Mouse (Mus musculus) ES-E14 (cell line): Measurements from ENCODE around the gene Hc. TPM values are rescaled to one million over a fixed set of nuclear protein-coding genes. Genes with fewer than 3 reads are reported as not detected.

Source experiments
- DNase-seq: peaks from one replicate; pipeline ENCODE4 v3.0.0-alpha.2; 2013; ENCODE audit warnings: low read depth, low spot score
- H3K27ac ChIP-seq: 2 replicates; pipeline ENCODE4 v1.5.1; 2012; ENCODE audit warnings: low read depth, mild to moderate bottlenecking, low read length, moderate library complexity, mixed read lengths; ENCODE audit not compliant: poor library complexity, insufficient read depth, severe bottlenecking
- H3K36me3 ChIP-seq: 2 replicates; pipeline ENCODE4 v1.6.1; 2012; ENCODE audit warnings: mild to moderate bottlenecking, low read length, moderate library complexity, mixed read lengths; ENCODE audit not compliant: control insufficient read depth, poor library complexity, insufficient read depth, severe bottlenecking
- H3K4me1 ChIP-seq, 2 experiments: fragments of 150-350 bp in 1 of 2; sonication (generic) in 1 of 2; 2 replicates each; pipeline ENCODE4 v1.6.1; 2012; ENCODE audit warnings: low read length in 2 of 2, mild to moderate bottlenecking in 1 of 2, mixed read lengths in 1 of 2; ENCODE audit not compliant: control insufficient read depth in 2 of 2, insufficient read depth in 2 of 2, poor library complexity in 1 of 2
- H3K4me3 ChIP-seq, 2 experiments: fragments of 150-350 bp in 1 of 2; sonication (generic) in 1 of 2; 2 replicates each; pipeline ENCODE4 v1.5.1; 2012; ENCODE audit warnings: low read length in 2 of 2, low read depth in 1 of 2, mild to moderate bottlenecking in 1 of 2, mixed read lengths in 1 of 2; ENCODE audit not compliant: insufficient read depth in 1 of 2, poor library complexity in 1 of 2, severe bottlenecking in 1 of 2
- H3K9ac ChIP-seq: 2 replicates; pipeline ENCODE4 v1.6.1; 2012; ENCODE audit warnings: low read depth, mild to moderate bottlenecking, low read length, mixed read lengths; ENCODE audit not compliant: poor library complexity, insufficient read depth, severe bottlenecking
- H3K9me3 ChIP-seq: fragments of 150-350 bp; sonication (generic); 2 replicates; pipeline ENCODE4 v1.6.1; 2012; ENCODE audit warnings: low read depth, mild to moderate bottlenecking, low read length; ENCODE audit not compliant: control insufficient read depth, insufficient read depth
- CHD2 ChIP-seq: IDR thresholded peaks from 2 replicates; pipeline ENCODE4 v1.6.1; 2014; ENCODE audit warnings: mild to moderate bottlenecking, low read depth, low read length, inconsistent platforms
- HCFC1 ChIP-seq: IDR thresholded peaks from 2 replicates; pipeline ENCODE4 v1.6.1; 2012; ENCODE audit warnings: low read length, inconsistent platforms, borderline replicate concordance; ENCODE audit not compliant: insufficient read depth
- MAFK ChIP-seq: IDR thresholded peaks from 2 replicates; pipeline ENCODE4 v1.6.1; 2014; ENCODE audit warnings: mild to moderate bottlenecking, low read depth, low read length, inconsistent platforms; ENCODE audit not compliant: insufficient read depth
- ZC3H11A ChIP-seq: IDR thresholded peaks from 2 replicates; pipeline ENCODE4 v1.6.1; 2012; ENCODE audit warnings: low read depth, mild to moderate bottlenecking, inconsistent platforms, low read length, borderline replicate concordance
- ZNF384 ChIP-seq: IDR thresholded peaks from 2 replicates; pipeline ENCODE4 v1.6.1; 2012; ENCODE audit warnings: low read depth, low read length, inconsistent platforms
- in situ Hi-C, 2 experiments: fragments of 600-800 bp; cut with MboI; formaldehyde crosslinking; loops; one replicate each; pipeline ENCODE4 v1.15.1; 2025; ENCODE audit warnings: low sequenced_read_pairs in 2 of 2, inconsistent platforms in 1 of 2; ENCODE audit not compliant: unreplicated experiment in 2 of 2
- total RNA-seq: library from RNA; depleted of rRNA; stranded (reverse); fragments of 300-350 nt; gene quantifications from 2 replicates; pipeline ENCODE4 v1.2.3, GENCODE M21; 2012

The Hc gene
- total RNA-seq, 1 experiment = 0.45 TPM

- H3K9ac ChIP-seq = no peak overlapping the region
- H3K4me1 ChIP-seq = peaks cover 10 to 45% of the 10 kb centered on the region in 2 experiments
- H3K27ac ChIP-seq = no peak overlapping the region; the same call in 1 of the 2 replicates
- in situ Hi-C loops = no loop called here
- H3K4me3 ChIP-seq = no peak overlapping the region
- H3K9me3 ChIP-seq = no peaks in the 10 kb centered on the region
- no peak for DNase-seq
- H3K36me3 ChIP-seq = no peaks in the 10 kb centered on the region
- TF ChIP-seq MAFK (no peak), ZC3H11A (no peak), CHD2 (no peak), ZNF384 (no peak), HCFC1 (no peak)
Observed at GRCm38 (mm10) chr2:34946046-34946445, 115.2 kb downstream of the Hc start.

- Histone ChIP-seq H3K4me3 (no peak overlapping the region), H3K9me3 (no peaks in the 10 kb centered on the region), H3K4me1 (peaks cover 10 to 45% of the 10 kb centered on the region in 2 experiments), H3K36me3 (no peaks in the 10 kb centered on the region), H3K9ac (no peak overlapping the region), H3K27ac (no peak overlapping the region; the same call in 1 of the 2 replicates)
- TF ChIP-seq ZC3H11A (no peak), ZNF384 (no peak), CHD2 (no peak), MAFK (peak; percentile 92)
- no peak for DNase-seq
- in situ Hi-C loops = no loop called here
Observed at GRCm38 (mm10) chr2:34945580-34945979, 115.7 kb downstream of the Hc start.

GRCm38 (mm10) chr2:34944761-34945160, 116.5 kb downstream of the Hc start:
- Histone ChIP-seq H3K9ac (no peak overlapping the region; the same call in 1 of the 2 replicates), H3K4me3 (peak overlapping the region in 1 of 2 experiments; percentile 25; a peak in 1 of 4 replicates), H3K9me3 (no peaks in the 10 kb centered on the region), H3K4me1 (peaks cover 10 to 45% of the 10 kb centered on the region in 2 experiments), H3K27ac (peak overlapping the region; percentile 28; the same call in 1 of the 2 replicates), H3K36me3 (no peaks in the 10 kb centered on the region)
- peak; percentile 50 for DNase-seq
- no peak for TF ChIP-seq HCFC1
- TF ChIP-seq ZNF384 = no peak
- TF ChIP-seq MAFK = no peak
- no peak for TF ChIP-seq ZC3H11A
- no peak for TF ChIP-seq CHD2
- in situ Hi-C loops = no loop called here

GRCm38 (mm10) chr2:34943556-34944120, 117.6 kb downstream of the Hc start:
- in situ Hi-C loops = no loop called here

More at GRCm38 (mm10) chr2:34943556-34944120, 117.6 kb downstream of the Hc start:
- no peak for DNase-seq
- Histone ChIP-seq H3K36me3 (no peaks in the 10 kb centered on the region), H3K27ac (no peak overlapping the region), H3K9ac (no peak overlapping the region), H3K9me3 (no peaks in the 10 kb centered on the region), H3K4me3 (no peak overlapping the region), H3K4me1 (peaks cover 10 to 45% of the 10 kb centered on the region in 2 experiments)
- TF ChIP-seq CHD2 (no peak), ZNF384 (no peak), ZC3H11A (no peak), HCFC1 (no peak), MAFK (no peak)
